Mouse (Mus musculus): ENCODE measurements around the gene Catsperz. TPM values are rescaled to one million over a fixed set of nuclear protein-coding genes. Genes with fewer than 3 reads are reported as not detected.

Catsperz gene
- polyA plus RNA-seq, 1 experiment, result 0.16 TPM

- Histone ChIP-seq H3ac (ENCODE audit: control insufficient read depth, insufficient read length, low read depth) (no peak overlapping the region), H3K79me3 (ENCODE audit: low read depth) (no peaks in the 10 kb centered on the region), H3K36me3 (ENCODE audit: control insufficient read depth, insufficient read depth) (peaks cover 61% of the 10 kb centered on the region), H3K4me3 (ENCODE audit: insufficient read depth, poor library complexity, severe bottlenecking) (no peak overlapping the region), H3K27me3 (ENCODE audit: control insufficient read depth, insufficient read depth, insufficient read length) (no peaks in the 10 kb centered on the region), H3K79me2 (ENCODE audit: control insufficient read depth, insufficient read depth) (no peaks in the 10 kb centered on the region)
- TF ChIP-seq MYOG (IDR thresholded peaks at IDR 0.05; ENCODE audit: control insufficient read depth, extremely low read depth, insufficient read length) (no peak), MYOD1 (IDR thresholded peaks at IDR 0.05; ENCODE audit: control insufficient read depth, insufficient read length, low read depth) (no peak), FOSL1 (IDR thresholded peaks at IDR 0.05; ENCODE audit: insufficient read depth, low read length, poor library complexity, severe bottlenecking) (no peak), CTCF (IDR thresholded peaks at IDR 0.05; ENCODE audit: control insufficient read depth, insufficient read depth, insufficient read length) (no peak), CEBPB (IDR thresholded peaks at IDR 0.05; ENCODE audit: low read depth) (no peak), USF1 (IDR thresholded peaks at IDR 0.05; ENCODE audit: low read depth) (no peak)
Measured at GRCm38 (mm10) chr19:6955424-6955823, 30.2 kb upstream of the Catsperz start.

- no peaks in the 10 kb centered on the region for H3K27me3 ChIP-seq (ENCODE audit: control insufficient read depth, insufficient read depth, insufficient read length)
- TF ChIP-seq CTCF (IDR thresholded peaks at IDR 0.05; ENCODE audit: control insufficient read depth, insufficient read depth, insufficient read length) (peak; percentile 21), MYOG (IDR thresholded peaks at IDR 0.05; ENCODE audit: control insufficient read depth, extremely low read depth, insufficient read length) (no peak), USF1 (IDR thresholded peaks at IDR 0.05; ENCODE audit: low read depth) (no peak), MAX (IDR thresholded peaks at IDR 0.05) (no peak), FOSL1 (IDR thresholded peaks at IDR 0.05; ENCODE audit: insufficient read depth, low read length, poor library complexity, severe bottlenecking) (no peak), MYOD1 (IDR thresholded peaks at IDR 0.05; ENCODE audit: control insufficient read depth, insufficient read length, low read depth) (no peak)
- H3ac ChIP-seq (ENCODE audit: control insufficient read depth, insufficient read length, low read depth), result no peak overlapping the region
- H3K4me3 ChIP-seq (ENCODE audit: insufficient read depth, poor library complexity, severe bottlenecking), result no peak overlapping the region
- H3K36me3 ChIP-seq (ENCODE audit: control insufficient read depth, insufficient read depth), result peaks cover 49% of the 10 kb centered on the region
- H3K79me2 ChIP-seq (ENCODE audit: control insufficient read depth, insufficient read depth), result no peaks in the 10 kb centered on the region
- H3K79me3 ChIP-seq (ENCODE audit: low read depth), result no peaks in the 10 kb centered on the region
Measured at GRCm38 (mm10) chr19:6954046-6954445, 28.9 kb upstream of the Catsperz start.

GRCm38 (mm10) chr19:6952712-6953037 lies 27.5 kb upstream of the Catsperz start:
- Histone ChIP-seq H3K4me3 (ENCODE audit: insufficient read depth, poor library complexity, severe bottlenecking) (peak overlapping the region; percentile 46), H3K36me3 (ENCODE audit: control insufficient read depth, insufficient read depth) (peaks cover 35% of the 10 kb centered on the region), H3K79me2 (ENCODE audit: control insufficient read depth, insufficient read depth) (no peaks in the 10 kb centered on the region), H3ac (ENCODE audit: control insufficient read depth, insufficient read length, low read depth) (peak overlapping the region; percentile 52), H3K79me3 (ENCODE audit: low read depth) (no peaks in the 10 kb centered on the region), H3K27me3 (ENCODE audit: control insufficient read depth, insufficient read depth, insufficient read length) (no peaks in the 10 kb centered on the region)
- no peak for TF ChIP-seq MYOD1 (IDR thresholded peaks at IDR 0.05; ENCODE audit: control insufficient read depth, insufficient read length, low read depth)
- no peak for TF ChIP-seq FOSL1 (IDR thresholded peaks at IDR 0.05; ENCODE audit: insufficient read depth, low read length, poor library complexity, severe bottlenecking)
- no peak for TF ChIP-seq CTCF (IDR thresholded peaks at IDR 0.05; ENCODE audit: control insufficient read depth, insufficient read depth, insufficient read length)
- no peak for TF ChIP-seq CEBPB (IDR thresholded peaks at IDR 0.05; ENCODE audit: low read depth)
- TF ChIP-seq MAX (IDR thresholded peaks at IDR 0.05), result no peak
- no peak for TF ChIP-seq USF1 (IDR thresholded peaks at IDR 0.05; ENCODE audit: low read depth)
- no peak for TF ChIP-seq MYOG (IDR thresholded peaks at IDR 0.05; ENCODE audit: control insufficient read depth, extremely low read depth, insufficient read length)

- no peaks in the 10 kb centered on the region for H3K79me3 ChIP-seq (ENCODE audit: low read depth)
- H3K4me3 ChIP-seq (ENCODE audit: insufficient read depth, poor library complexity, severe bottlenecking), result peak overlapping the region; percentile 46
- TF ChIP-seq CEBPB (IDR thresholded peaks at IDR 0.05; ENCODE audit: low read depth) (peak; percentile 3), MAX (IDR thresholded peaks at IDR 0.05) (no peak)
- peak overlapping the region; percentile 52 for H3ac ChIP-seq (ENCODE audit: control insufficient read depth, insufficient read length, low read depth)
- H3K36me3 ChIP-seq (ENCODE audit: control insufficient read depth, insufficient read depth), result peaks cover 30% of the 10 kb centered on the region
- H3K79me2 ChIP-seq (ENCODE audit: control insufficient read depth, insufficient read depth), result no peaks in the 10 kb centered on the region
- no peaks in the 10 kb centered on the region for H3K27me3 ChIP-seq (ENCODE audit: control insufficient read depth, insufficient read depth, insufficient read length)
Measured at GRCm38 (mm10) chr19:6951994-6952711, 27.0 kb upstream of the Catsperz start.

GRCm38 (mm10) chr19:6951381-6951968 lies 26.3 kb upstream of the Catsperz start:
- H3K4me3 ChIP-seq (ENCODE audit: insufficient read depth, poor library complexity, severe bottlenecking), result peak overlapping the region; percentile 46
- H3K79me3 ChIP-seq (ENCODE audit: low read depth), result no peaks in the 10 kb centered on the region
- peak overlapping the region; percentile 92 for H3ac ChIP-seq (ENCODE audit: control insufficient read depth, insufficient read length, low read depth)
- no peaks in the 10 kb centered on the region for H3K27me3 ChIP-seq (ENCODE audit: control insufficient read depth, insufficient read depth, insufficient read length)
- TF ChIP-seq USF1 (IDR thresholded peaks at IDR 0.05; ENCODE audit: low read depth) (no peak), MAX (IDR thresholded peaks at IDR 0.05) (peak; percentile 89), MYOG (IDR thresholded peaks at IDR 0.05; ENCODE audit: control insufficient read depth, extremely low read depth, insufficient read length) (no peak), CTCF (IDR thresholded peaks at IDR 0.05; ENCODE audit: control insufficient read depth, insufficient read depth, insufficient read length) (no peak)
- no peaks in the 10 kb centered on the region for H3K79me2 ChIP-seq (ENCODE audit: control insufficient read depth, insufficient read depth)
- peaks cover 29% of the 10 kb centered on the region for H3K36me3 ChIP-seq (ENCODE audit: control insufficient read depth, insufficient read depth)

GRCm38 (mm10) chr19:6950613-6951153 lies 25.5 kb upstream of the Catsperz start:
- H3K36me3 ChIP-seq (ENCODE audit: control insufficient read depth, insufficient read depth), result peaks cover 29% of the 10 kb centered on the region
- peak overlapping the region; percentile 46 for H3K4me3 ChIP-seq (ENCODE audit: insufficient read depth, poor library complexity, severe bottlenecking)
- H3K79me2 ChIP-seq (ENCODE audit: control insufficient read depth, insufficient read depth), result no peaks in the 10 kb centered on the region
- H3K79me3 ChIP-seq (ENCODE audit: low read depth), result no peaks in the 10 kb centered on the region
- TF ChIP-seq USF1 (IDR thresholded peaks at IDR 0.05; ENCODE audit: low read depth) (no peak), CTCF (IDR thresholded peaks at IDR 0.05; ENCODE audit: control insufficient read depth, insufficient read depth, insufficient read length) (no peak), MYOG (IDR thresholded peaks at IDR 0.05; ENCODE audit: control insufficient read depth, extremely low read depth, insufficient read length) (no peak)
- H3K27me3 ChIP-seq (ENCODE audit: control insufficient read depth, insufficient read depth, insufficient read length), result no peaks in the 10 kb centered on the region
- H3ac ChIP-seq (ENCODE audit: control insufficient read depth, insufficient read length, low read depth), result peak overlapping the region; percentile 92

Data from C2C12 (cell line).